Mouse (Mus musculus) ES-E14 (cell line): ENCODE data around the gene Olfr1513. TPM values are rescaled to one million over a fixed set of nuclear protein-coding genes. Genes with fewer than 3 reads are reported as not detected.

Source experiments
- DNase-seq: peaks from one replicate; pipeline ENCODE4 v3.0.0-alpha.2; 2013; ENCODE audit warnings: low read depth, low spot score
- H3K27ac ChIP-seq: 2 replicates; pipeline ENCODE4 v1.5.1; 2012; ENCODE audit warnings: low read depth, mild to moderate bottlenecking, low read length, moderate library complexity, mixed read lengths; ENCODE audit not compliant: poor library complexity, insufficient read depth, severe bottlenecking
- H3K36me3 ChIP-seq: 2 replicates; pipeline ENCODE4 v1.6.1; 2012; ENCODE audit warnings: mild to moderate bottlenecking, low read length, moderate library complexity, mixed read lengths; ENCODE audit not compliant: control insufficient read depth, poor library complexity, insufficient read depth, severe bottlenecking
- H3K4me1 ChIP-seq, 2 experiments: fragments of 150-350 bp in 1 of 2; sonication (generic) in 1 of 2; 2 replicates each; pipeline ENCODE4 v1.6.1; 2012; ENCODE audit warnings: low read length in 2 of 2, mild to moderate bottlenecking in 1 of 2, mixed read lengths in 1 of 2; ENCODE audit not compliant: control insufficient read depth in 2 of 2, insufficient read depth in 2 of 2, poor library complexity in 1 of 2
- H3K4me3 ChIP-seq, 2 experiments: fragments of 150-350 bp in 1 of 2; sonication (generic) in 1 of 2; 2 replicates each; pipeline ENCODE4 v1.5.1; 2012; ENCODE audit warnings: low read length in 2 of 2, low read depth in 1 of 2, mild to moderate bottlenecking in 1 of 2, mixed read lengths in 1 of 2; ENCODE audit not compliant: insufficient read depth in 1 of 2, poor library complexity in 1 of 2, severe bottlenecking in 1 of 2
- H3K9ac ChIP-seq: 2 replicates; pipeline ENCODE4 v1.6.1; 2012; ENCODE audit warnings: low read depth, mild to moderate bottlenecking, low read length, mixed read lengths; ENCODE audit not compliant: poor library complexity, insufficient read depth, severe bottlenecking
- H3K9me3 ChIP-seq: fragments of 150-350 bp; sonication (generic); 2 replicates; pipeline ENCODE4 v1.6.1; 2012; ENCODE audit warnings: low read depth, mild to moderate bottlenecking, low read length; ENCODE audit not compliant: control insufficient read depth, insufficient read depth
- CHD2 ChIP-seq: IDR thresholded peaks from 2 replicates; pipeline ENCODE4 v1.6.1; 2014; ENCODE audit warnings: mild to moderate bottlenecking, low read depth, low read length, inconsistent platforms
- HCFC1 ChIP-seq: IDR thresholded peaks from 2 replicates; pipeline ENCODE4 v1.6.1; 2012; ENCODE audit warnings: low read length, inconsistent platforms, borderline replicate concordance; ENCODE audit not compliant: insufficient read depth
- MAFK ChIP-seq: IDR thresholded peaks from 2 replicates; pipeline ENCODE4 v1.6.1; 2014; ENCODE audit warnings: mild to moderate bottlenecking, low read depth, low read length, inconsistent platforms; ENCODE audit not compliant: insufficient read depth
- ZC3H11A ChIP-seq: IDR thresholded peaks from 2 replicates; pipeline ENCODE4 v1.6.1; 2012; ENCODE audit warnings: low read depth, mild to moderate bottlenecking, inconsistent platforms, low read length, borderline replicate concordance
- ZNF384 ChIP-seq: IDR thresholded peaks from 2 replicates; pipeline ENCODE4 v1.6.1; 2012; ENCODE audit warnings: low read depth, low read length, inconsistent platforms
- in situ Hi-C, 2 experiments: fragments of 600-800 bp; cut with MboI; formaldehyde crosslinking; loops; one replicate each; pipeline ENCODE4 v1.15.1; 2025; ENCODE audit warnings: low sequenced_read_pairs in 2 of 2, inconsistent platforms in 1 of 2; ENCODE audit not compliant: unreplicated experiment in 2 of 2
- total RNA-seq: library from RNA; depleted of rRNA; stranded (reverse); fragments of 300-350 nt; gene quantifications from 2 replicates; pipeline ENCODE4 v1.2.3, GENCODE M21; 2012

Gene Olfr1513
- total RNA-seq, 1 experiment: not detected

DNA sequence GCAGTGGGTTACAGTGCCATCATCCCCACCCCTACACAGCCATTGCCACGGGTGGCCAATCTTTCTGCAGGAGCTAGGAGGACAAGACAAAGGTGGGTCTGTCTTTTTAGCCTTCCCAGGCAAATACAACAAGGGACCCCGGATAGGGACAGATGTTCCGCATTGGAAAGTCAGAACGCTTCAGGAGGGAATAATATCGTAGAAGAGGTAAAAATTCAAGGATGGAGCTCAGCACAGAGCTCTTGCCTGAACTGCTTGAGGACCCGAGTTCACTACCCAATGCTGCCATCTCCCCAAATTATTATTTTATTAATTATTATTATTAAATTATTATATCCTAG is 16.7 kb downstream of the Olfr1513 start:
- no peak overlapping the region for H3K4me3 ChIP-seq
- H3K9me3 ChIP-seq: no peaks in the 10 kb centered on the region
- no peak overlapping the region for H3K9ac ChIP-seq
- in situ Hi-C loops: loop anchor here in 1 of 2 experiments (25.0 kb wide), 1 partner anchor 427 kb away; the partner anchor contains the start of genes Ndrg2, Rnase13 and Tppp2
- DNase-seq: no peak
- H3K36me3 ChIP-seq: no peaks in the 10 kb centered on the region
- H3K4me1 ChIP-seq: peaks cover 0 to 2% of the 10 kb centered on the region in 2 experiments; a peak in 2 of 4 replicates
- no peak for TF ChIP-seq MAFK
- no peak for TF ChIP-seq CHD2
- no peak for TF ChIP-seq ZNF384
- no peak for TF ChIP-seq ZC3H11A
- no peak for TF ChIP-seq HCFC1
- no peak overlapping the region for H3K27ac ChIP-seq

DNA sequence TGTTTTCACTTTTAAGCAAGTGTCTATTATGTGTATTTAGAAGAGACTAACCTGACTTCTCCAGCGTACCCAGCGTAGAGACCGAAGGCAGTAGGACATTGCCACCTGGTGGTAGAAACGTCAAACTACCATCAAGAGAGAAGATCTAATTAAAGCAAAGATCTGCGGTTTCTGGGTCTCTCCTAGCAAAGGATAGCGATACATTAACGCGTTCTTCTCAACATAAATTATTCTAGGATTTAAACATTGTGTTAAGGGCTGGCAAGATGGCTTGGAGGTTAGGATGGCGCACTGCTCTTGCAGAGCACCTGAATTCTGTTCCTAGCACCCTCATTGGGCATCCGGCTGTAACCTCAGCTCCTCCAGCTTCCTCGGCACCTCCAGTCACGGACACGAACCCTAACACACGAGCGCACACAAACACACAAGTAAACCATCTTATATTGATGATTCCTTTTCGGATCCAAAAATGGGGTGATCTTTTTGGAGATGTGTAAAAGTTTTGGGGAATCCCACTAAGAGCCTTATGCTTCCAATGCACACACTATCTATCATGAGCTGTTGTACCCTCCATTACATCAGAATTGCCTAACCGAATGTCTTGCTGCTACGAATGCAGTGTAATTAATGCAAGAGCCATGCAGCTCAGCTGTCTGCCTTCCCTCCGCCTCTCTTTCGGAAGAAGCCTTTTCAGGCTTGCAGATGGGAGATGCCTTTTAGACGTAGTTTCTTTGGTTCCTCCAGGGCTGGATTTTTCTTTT is 17.3 kb downstream of the Olfr1513 start:
- no peak for DNase-seq
- in situ Hi-C loops: loop anchor here in 1 of 2 experiments (25.0 kb wide), 1 partner anchor 427 kb away; the partner anchor contains the start of genes Ndrg2, Rnase13 and Tppp2
- no peak overlapping the region; the same call in 1 of the 2 replicates for H3K9ac ChIP-seq

DNA sequence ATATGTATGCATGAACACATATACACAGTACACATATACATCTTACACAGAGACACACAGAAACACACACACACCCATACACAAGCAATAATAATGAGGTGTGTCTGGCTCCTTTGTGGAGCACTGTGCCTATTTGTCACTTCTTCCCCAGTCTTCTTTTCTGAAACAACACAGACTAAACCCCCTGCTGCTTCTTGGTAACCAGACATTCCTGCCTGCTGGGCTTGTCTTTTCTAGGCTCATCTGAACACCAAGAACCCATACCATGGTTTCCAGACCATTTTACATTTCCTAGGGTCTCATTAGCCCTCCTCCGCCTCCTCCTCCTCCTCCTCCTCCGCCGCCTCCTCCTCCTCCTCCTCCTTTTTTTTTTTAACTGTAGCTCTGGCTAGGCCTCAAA is 24.0 kb downstream of the Olfr1513 start:
- Histone ChIP-seq H3K36me3 (no peaks in the 10 kb centered on the region), H3K4me3 (no peak overlapping the region), H3K9me3 (no peaks in the 10 kb centered on the region), H3K9ac (no peak overlapping the region), H3K4me1 (peaks cover 8 to 11% of the 10 kb centered on the region in 2 experiments), H3K27ac (no peak overlapping the region)
- no peak for TF ChIP-seq ZNF384
- TF ChIP-seq CHD2: no peak
- TF ChIP-seq HCFC1: no peak
- TF ChIP-seq MAFK: no peak
- DNase-seq: no peak
- in situ Hi-C loops: loop anchor here in 1 of 2 experiments (25.0 kb wide), 1 partner anchor 420 kb away; the partner anchor contains the start of genes Ndrg2, Rnase13 and Tppp2

More for the DNA sequence above, 17.3 kb downstream of the Olfr1513 start:
- no peaks in the 10 kb centered on the region for H3K36me3 ChIP-seq
- H3K4me3 ChIP-seq: peak overlapping the region in 1 of 2 experiments; percentile 24; a peak in 1 of 4 replicates
- no peak overlapping the region for H3K27ac ChIP-seq
- TF ChIP-seq MAFK: no peak
- peak; percentile 73 for TF ChIP-seq ZC3H11A
- TF ChIP-seq HCFC1: no peak
- H3K4me1 ChIP-seq: peaks cover 0 to 2% of the 10 kb centered on the region in 2 experiments; a peak in 2 of 4 replicates
- no peaks in the 10 kb centered on the region for H3K9me3 ChIP-seq

DNA sequence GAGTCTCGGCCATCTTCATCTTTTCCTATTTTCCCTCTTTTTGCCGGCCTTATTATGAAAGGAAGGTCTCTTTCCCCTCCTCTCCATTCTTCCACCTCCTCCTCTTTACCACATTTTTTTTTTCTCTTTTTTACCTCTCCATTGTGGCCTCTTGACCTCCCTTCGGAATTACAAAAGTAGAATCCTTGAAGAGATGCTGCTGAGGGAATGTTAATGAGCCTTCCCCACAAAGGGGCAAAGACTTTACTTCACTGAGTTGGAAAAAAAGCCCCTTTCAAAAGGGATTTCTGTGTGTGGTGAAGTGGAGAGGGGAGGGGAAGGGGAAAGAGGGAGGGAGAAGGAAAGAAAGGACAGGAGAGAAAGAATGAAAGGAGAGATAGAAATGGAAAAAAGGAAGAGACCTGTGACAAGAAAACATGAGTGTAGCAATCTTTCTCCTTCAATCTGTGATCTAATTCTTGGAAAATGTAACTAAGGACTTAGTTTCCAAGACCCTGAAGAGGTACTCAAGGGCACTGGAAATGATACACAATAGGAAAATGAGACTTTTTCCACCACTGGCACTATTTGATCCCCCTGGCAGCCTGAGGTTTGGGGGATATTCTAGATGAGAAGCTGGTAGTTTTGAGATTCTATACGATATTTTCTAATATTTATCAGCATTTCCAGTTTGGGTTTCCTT is 25.0 kb downstream of the Olfr1513 start:
- no peak overlapping the region for H3K4me3 ChIP-seq
- H3K9ac ChIP-seq: no peak overlapping the region
- H3K4me1 ChIP-seq: peaks cover 12% of the 10 kb centered on the region in 2 experiments
- no peaks in the 10 kb centered on the region for H3K9me3 ChIP-seq
- in situ Hi-C loops: loop anchor here in 1 of 2 experiments (25.0 kb wide), 1 partner anchor 419 kb away; the partner anchor contains the start of genes Ndrg2, Rnase13 and Tppp2
- TF ChIP-seq HCFC1: no peak
- TF ChIP-seq ZNF384: no peak
- TF ChIP-seq CHD2: no peak
- no peak for TF ChIP-seq ZC3H11A
- TF ChIP-seq MAFK: no peak
- no peaks in the 10 kb centered on the region for H3K36me3 ChIP-seq
- no peak for DNase-seq
- H3K27ac ChIP-seq: no peak overlapping the region; the same call in 1 of the 2 replicates
